Mouse (Mus musculus): ENCODE data around the gene Ppa1. TPM values are rescaled to one million over a fixed set of nuclear protein-coding genes. Genes with fewer than 3 reads are reported as not detected.
A peak's percentile ranks its signal among the peaks of the same experiment; 100 is the strongest.

The Ppa1 gene
- polyA plus RNA-seq, 1 experiment from 2014 or later = 204 TPM

GRCm38 (mm10) chr10:61654105-61654504, 5.8 kb downstream of the Ppa1 start:
- ATAC-seq (ENCODE audit: low FRiP score, low read depth) = no peak
- H3K4me1 ChIP-seq (replicated peaks) = peaks cover 15% of the 10 kb centered on the region
- no peak overlapping the region for H3K4me2 ChIP-seq
- 93% methylated on average over 4 of the region's 4 CpGs for WGBS
- H3K27ac ChIP-seq (replicated peaks) = no peak overlapping the region
- H3K27me3 ChIP-seq = no peaks in the 10 kb centered on the region
- no peak overlapping the region for H3K4me3 ChIP-seq
- H3K36me3 ChIP-seq = peaks cover 13% of the 10 kb centered on the region
- H3K9ac ChIP-seq = no peak overlapping the region
- H3K9me3 ChIP-seq = no peaks in the 10 kb centered on the region

DNA sequence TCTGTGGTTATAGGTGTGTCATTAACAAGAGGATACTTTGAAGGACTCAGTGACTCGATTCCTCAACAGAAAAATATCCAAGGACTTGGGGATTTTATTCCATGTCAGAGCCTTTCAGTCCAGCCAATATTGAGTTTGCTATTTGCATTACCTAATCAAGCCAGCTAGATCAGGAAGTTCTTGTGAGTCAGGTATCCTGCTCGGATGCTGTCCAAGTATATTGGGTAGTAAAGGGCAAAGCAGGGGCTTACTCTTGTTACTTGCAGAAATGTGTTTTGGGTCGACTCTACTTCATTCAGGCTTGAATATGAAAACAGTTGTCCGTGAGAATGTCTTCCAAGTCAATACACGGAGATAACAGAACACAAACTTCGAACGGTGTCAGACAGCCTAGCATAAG, 6.3 kb downstream of the Ppa1 start:
- no peak overlapping the region for H3K27ac ChIP-seq (replicated peaks)
- no peaks in the 10 kb centered on the region for H3K9me3 ChIP-seq
- H3K4me2 ChIP-seq = no peak overlapping the region
- H3K4me3 ChIP-seq = no peak overlapping the region
- H3K27me3 ChIP-seq = no peaks in the 10 kb centered on the region
- no peak overlapping the region for H3K9ac ChIP-seq
- H3K4me1 ChIP-seq (replicated peaks) = 0 out of 2 replicates have a peak, but pooled peaks cover 10% of the 10 kb centered on the region
- no peak for ATAC-seq (ENCODE audit: low FRiP score, low read depth)
- 94% methylated on average over 7 of the region's 7 CpGs for WGBS
- peaks cover 19% of the 10 kb centered on the region for H3K36me3 ChIP-seq

GRCm38 (mm10) chr10:61655188-61655587, 6.8 kb downstream of the Ppa1 start:
- H3K9me3 ChIP-seq = no peaks in the 10 kb centered on the region
- 0 out of 2 replicates have a peak, but pooled peaks cover 5% of the 10 kb centered on the region for H3K4me1 ChIP-seq (replicated peaks)
- ATAC-seq (ENCODE audit: low FRiP score, low read depth) = no peak
- no peak overlapping the region for H3K4me3 ChIP-seq
- H3K4me2 ChIP-seq = no peak overlapping the region
- H3K36me3 ChIP-seq = peaks cover 24% of the 10 kb centered on the region
- no peak overlapping the region for H3K9ac ChIP-seq
- WGBS = 94% methylated on average over 3 of the region's 3 CpGs
- H3K27me3 ChIP-seq = no peaks in the 10 kb centered on the region
- no peak overlapping the region for H3K27ac ChIP-seq (replicated peaks)

GRCm38 (mm10) chr10:61656928-61657882, 8.9 kb downstream of the Ppa1 start:
- Histone ChIP-seq H3K27ac (replicated peaks) (no peak overlapping the region), H3K9ac (no peak overlapping the region), H3K4me1 (replicated peaks) (peaks cover under 1% of the 10 kb centered on the region; the same call in 1 of the 2 replicates), H3K27me3 (no peaks in the 10 kb centered on the region), H3K4me2 (no peak overlapping the region), H3K4me3 (no peak overlapping the region), H3K36me3 (peaks cover 39% of the 10 kb centered on the region), H3K9me3 (no peaks in the 10 kb centered on the region)
- WGBS = 92% methylated on average over 18 of the region's 18 CpGs
- no peak for ATAC-seq (ENCODE audit: low FRiP score, low read depth)

GRCm38 (mm10) chr10:61657985-61658384, 9.6 kb downstream of the Ppa1 start:
- ATAC-seq (ENCODE audit: low FRiP score, low read depth) = no peak
- 25% methylated on average over 4 of the region's 4 CpGs for WGBS
- Histone ChIP-seq H3K27ac (replicated peaks) (no peak overlapping the region), H3K27me3 (no peaks in the 10 kb centered on the region), H3K9ac (no peak overlapping the region), H3K4me1 (replicated peaks) (peaks cover 5% of the 10 kb centered on the region; the same call in 1 of the 2 replicates), H3K4me3 (no peak overlapping the region), H3K4me2 (no peak overlapping the region), H3K36me3 (peaks cover 43% of the 10 kb centered on the region), H3K9me3 (no peaks in the 10 kb centered on the region)

DNA sequence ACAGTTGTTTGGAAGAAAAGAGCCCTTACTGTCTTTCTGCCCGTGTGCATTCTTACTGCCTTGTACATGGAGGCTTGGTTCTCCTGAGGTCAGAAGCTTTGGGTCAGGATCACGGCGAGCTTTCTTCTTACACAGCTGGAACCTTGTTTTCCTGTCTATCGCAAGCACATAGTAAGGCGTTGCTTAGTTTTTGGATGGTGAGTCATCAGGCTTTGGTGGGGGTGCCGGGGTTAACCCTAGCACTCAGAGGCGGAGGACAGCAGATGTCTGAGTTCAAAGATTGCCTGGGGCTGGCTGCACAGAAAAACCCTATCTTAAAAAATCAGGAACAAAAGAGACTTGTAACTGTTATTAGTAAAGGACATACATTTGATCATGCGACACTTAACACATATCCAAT, 13.5 kb downstream of the Ppa1 start:
- no peak overlapping the region for H3K9ac ChIP-seq
- 73% methylated on average over 8 of the region's 8 CpGs for WGBS
- H3K4me1 ChIP-seq (replicated peaks) = peaks cover 5% of the 10 kb centered on the region; the same call in 1 of the 2 replicates
- no peak for ATAC-seq (ENCODE audit: low FRiP score, low read depth)
- H3K4me2 ChIP-seq = no peak overlapping the region
- peaks cover 61% of the 10 kb centered on the region for H3K36me3 ChIP-seq
- no peaks in the 10 kb centered on the region for H3K9me3 ChIP-seq
- no peak overlapping the region for H3K27ac ChIP-seq (replicated peaks)
- H3K27me3 ChIP-seq = no peaks in the 10 kb centered on the region
- no peak overlapping the region for H3K4me3 ChIP-seq

- H3K27ac ChIP-seq (replicated peaks) = 0 out of 2 replicates have a peak overlapping the region, but pooled peaks have one; percentile 12
- H3K4me3 ChIP-seq = no peak overlapping the region
- H3K9ac ChIP-seq = no peak overlapping the region
- no peaks in the 10 kb centered on the region for H3K27me3 ChIP-seq
- ATAC-seq (ENCODE audit: low FRiP score, low read depth) = peak; percentile 38; the same call in 1 of the 2 replicates
- no peaks in the 10 kb centered on the region for H3K9me3 ChIP-seq
- no peak overlapping the region for H3K4me2 ChIP-seq
- 49% methylated on average over 10 of the region's 10 CpGs for whole genome bisulfite sequencing
- peaks cover 5% of the 10 kb centered on the region; the same call in 1 of the 2 replicates for H3K4me1 ChIP-seq (replicated peaks)
- peaks cover 66% of the 10 kb centered on the region for H3K36me3 ChIP-seq
Observed at GRCm38 (mm10) chr10:61662391-61662988, 14.1 kb downstream of the Ppa1 start.

GRCm38 (mm10) chr10:61665111-61665510, 16.8 kb downstream of the Ppa1 start:
- Histone ChIP-seq H3K9me3 (no peaks in the 10 kb centered on the region), H3K4me1 (replicated peaks) (peaks cover 5% of the 10 kb centered on the region; the same call in 1 of the 2 replicates), H3K9ac (no peak overlapping the region), H3K27me3 (no peaks in the 10 kb centered on the region), H3K27ac (replicated peaks) (no peak overlapping the region), H3K4me3 (no peak overlapping the region), H3K36me3 (peaks cover 79% of the 10 kb centered on the region), H3K4me2 (no peak overlapping the region)
- ATAC-seq (ENCODE audit: low FRiP score, low read depth) = no peak
- WGBS = 94% methylated on average over 10 of the region's 10 CpGs

GRCm38 (mm10) chr10:61665651-61666050, 17.3 kb downstream of the Ppa1 start:
- 84% methylated on average over 3 of the region's 3 CpGs for WGBS
- no peak overlapping the region for H3K27ac ChIP-seq (replicated peaks)
- no peak overlapping the region for H3K9ac ChIP-seq
- no peaks in the 10 kb centered on the region for H3K9me3 ChIP-seq
- H3K4me3 ChIP-seq = no peak overlapping the region
- H3K36me3 ChIP-seq = peaks cover 79% of the 10 kb centered on the region
- no peaks in the 10 kb centered on the region for H3K27me3 ChIP-seq
- no peak for ATAC-seq (ENCODE audit: low FRiP score, low read depth)
- no peak overlapping the region for H3K4me2 ChIP-seq
- H3K4me1 ChIP-seq (replicated peaks) = peaks cover 5% of the 10 kb centered on the region; the same call in 1 of the 2 replicates

DNA sequence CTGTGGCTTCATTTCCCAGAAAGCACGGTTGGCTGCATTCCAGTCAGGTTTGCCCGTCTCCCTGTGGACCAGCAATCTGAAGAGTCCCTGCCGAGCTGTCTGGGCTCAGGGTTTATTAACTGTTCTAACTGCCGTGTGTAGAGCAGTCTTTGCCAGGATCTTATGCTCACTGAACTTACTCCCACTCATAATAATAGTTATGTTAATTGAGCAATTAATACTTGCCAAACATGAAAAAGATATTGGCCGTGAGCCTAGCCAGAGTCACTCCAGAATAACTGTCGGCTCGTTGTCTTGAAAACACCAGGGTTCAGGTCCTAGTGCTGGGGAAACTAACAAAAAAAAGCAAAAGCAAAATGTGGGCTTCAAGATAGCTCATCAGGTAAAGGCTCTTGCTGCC, 20.9 kb downstream of the Ppa1 start:
- Histone ChIP-seq H3K4me3 (no peak overlapping the region), H3K4me2 (no peak overlapping the region), H3K4me1 (replicated peaks) (no peaks in the 10 kb centered on the region), H3K27ac (replicated peaks) (no peak overlapping the region), H3K9me3 (no peaks in the 10 kb centered on the region), H3K36me3 (peaks cover 88% of the 10 kb centered on the region), H3K27me3 (no peaks in the 10 kb centered on the region), H3K9ac (no peak overlapping the region)
- WGBS = 38% methylated on average over 7 of the region's 7 CpGs
- ATAC-seq (ENCODE audit: low FRiP score, low read depth) = peak; percentile 84

DNA sequence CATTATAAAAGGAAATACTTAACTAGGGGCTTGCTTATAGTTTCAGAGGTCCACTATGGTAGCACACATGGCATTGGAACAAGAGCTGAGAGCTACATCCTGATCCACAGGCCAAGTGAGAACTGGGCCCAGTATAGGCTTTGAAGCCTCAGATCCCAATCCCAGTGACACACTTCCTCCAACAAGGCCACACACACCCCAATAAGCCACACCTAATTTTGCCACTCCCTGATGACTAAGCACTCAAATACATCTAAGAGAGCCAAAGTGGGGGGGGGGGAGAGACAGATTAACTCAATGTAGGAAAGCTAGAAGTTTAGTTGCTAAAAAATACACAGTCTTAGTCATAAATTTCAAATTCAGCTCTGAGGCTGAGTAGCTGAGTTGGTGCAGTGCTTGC, 21.5 kb downstream of the Ppa1 start:
- no peak for ATAC-seq (ENCODE audit: low FRiP score, low read depth)
- H3K4me2 ChIP-seq = no peak overlapping the region
- H3K4me1 ChIP-seq (replicated peaks) = no peaks in the 10 kb centered on the region
- peaks cover 90% of the 10 kb centered on the region for H3K36me3 ChIP-seq
- H3K9me3 ChIP-seq = no peaks in the 10 kb centered on the region
- H3K9ac ChIP-seq = no peak overlapping the region
- H3K27ac ChIP-seq (replicated peaks) = no peak overlapping the region
- H3K4me3 ChIP-seq = no peak overlapping the region
- no peaks in the 10 kb centered on the region for H3K27me3 ChIP-seq

DNA sequence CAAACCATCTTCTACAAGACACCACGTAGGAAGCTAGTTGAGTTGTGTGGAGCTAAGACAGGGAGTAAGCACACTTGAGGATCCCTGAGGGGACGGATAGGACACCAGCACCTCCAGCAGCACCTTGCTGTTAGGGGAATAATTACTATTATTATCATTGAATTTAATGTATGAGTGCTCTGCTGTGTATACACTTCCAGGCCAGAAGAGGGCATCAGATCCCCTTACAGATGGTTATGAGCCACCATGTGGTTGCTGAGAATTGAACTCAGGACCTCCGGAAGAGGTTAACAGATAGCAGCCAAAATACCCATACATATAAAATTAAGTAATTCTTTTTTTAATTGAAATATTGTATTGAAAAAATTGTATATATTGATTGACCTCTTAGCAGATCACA, 22.4 kb downstream of the Ppa1 start:
- Histone ChIP-seq H3K4me2 (no peak overlapping the region), H3K27ac (replicated peaks) (no peak overlapping the region), H3K4me1 (replicated peaks) (no peaks in the 10 kb centered on the region), H3K9me3 (no peaks in the 10 kb centered on the region), H3K9ac (no peak overlapping the region), H3K27me3 (no peaks in the 10 kb centered on the region), H3K36me3 (peaks cover 87% of the 10 kb centered on the region), H3K4me3 (no peak overlapping the region)
- ATAC-seq (ENCODE audit: low FRiP score, low read depth) = no peak
- WGBS = 98% methylated on average over 3 of the region's 3 CpGs
